Comparison of ENCODE assay signal across 18 mouse cellular contexts in genomic region chr17:80796386-80796785, GRCm38 (mm10).
DNase-seq lines count a peak whose midpoint lies in the region; ATAC-seq and TF ChIP-seq lines count a peak whose summit lies in the region.
"Had no signal": no experiment of that assay in that cellular context is flagged by ENCODE, and none has a peak within 500 bp of the region (broad histone marks: within the 10 kb centered on the region; RNA-seq: fewer than 3 reads in every experiment).

No protein-coding gene starts in this region.

- intact Hi-C loops in heart, postnatal 14 days (cut with DNase I) = loop anchor here (5.0 kb wide), 1 partner anchor 69 kb away; the partner anchor contains the start of gene Map4k3

- WGBS in midbrain, embryonic 11.5 days = 84% methylated on average over 8 of the region's 8 CpGs
- 87% methylated on average over 8 of the region's 8 CpGs for WGBS in midbrain, embryonic 15.5 days

- no peak overlapping the region for H3K4me2 ChIP-seq in midbrain, embryonic 11.5 days
- H3K4me2 ChIP-seq in midbrain, embryonic 15.5 days = no peak overlapping the region
- H3K4me2 ChIP-seq: embryonic facial prominence, embryonic 12.5 days; forebrain, embryonic 13.5 days; forebrain, embryonic 15.5 days had no signal

- DNase-seq in heart, adult 11 months = peak; percentile 74
- DNase-seq in heart, postnatal 14 days = no peak
- peak; percentile 71 for DNase-seq in midbrain, embryonic 11.5 days (ENCODE audit: low spot score, missing footprints)
- DNase-seq in frontal cortex, adult 2 months (ENCODE audit: extremely low spot score in 1 of 2, low spot score in 1 of 2) = no peak
- DNase-seq: adrenal gland, postnatal 10 days; adrenal gland, postnatal 25 days; B cell, adult 2 months; embryo, embryonic 11 days; forebrain, postnatal 0 days had no signal

- ATAC-seq in midbrain, embryonic 11.5 days (ENCODE audit: low FRiP score) = no peak
- no peak for ATAC-seq in midbrain, embryonic 15.5 days (replicated peaks)
- ATAC-seq: activated CD4-positive, CD25-positive, alpha-beta regulatory T cell, adult 4 months; CD4-positive, CD25-positive, alpha-beta regulatory T cell, adult 4 months; forebrain, embryonic 13.5 days; forebrain, embryonic 15.5 days; forebrain, postnatal 0 days had no signal

- no peak for TF ChIP-seq CTCF in embryonic fibroblast, embryonic 13.5 days (IDR thresholded peaks at IDR 0.05; ENCODE audit: borderline replicate concordance, insufficient read depth, low read length)

- TF ChIP-seq POLR2A in embryonic fibroblast, embryonic 13.5 days (IDR thresholded peaks at IDR 0.05; ENCODE audit: low read depth, low read length) = no peak

- no peaks in the 10 kb centered on the region for H3K27me3 ChIP-seq in midbrain, embryonic 11.5 days (ENCODE audit: control insufficient read depth, insufficient read depth, low read length)
- no peaks in the 10 kb centered on the region for H3K27me3 ChIP-seq in midbrain, embryonic 15.5 days (replicated peaks)
- H3K27me3 ChIP-seq: embryonic facial prominence, embryonic 12.5 days; forebrain, embryonic 13.5 days; forebrain, embryonic 15.5 days; Patski had no signal

- no peaks in the 10 kb centered on the region for H3K4me1 ChIP-seq in midbrain, embryonic 11.5 days (ENCODE audit: control insufficient read depth, insufficient read depth, low read length)
- H3K4me1 ChIP-seq in midbrain, embryonic 15.5 days = peaks cover under 1% of the 10 kb centered on the region
- peaks cover 7% of the 10 kb centered on the region; the same call in 1 of the 2 replicates for H3K4me1 ChIP-seq in embryonic fibroblast, embryonic 13.5 days (ENCODE audit: control insufficient read depth, insufficient read depth, low read length)

- H3K36me3 ChIP-seq in midbrain, embryonic 11.5 days (ENCODE audit: control insufficient read depth, insufficient read depth, low read length) = no peaks in the 10 kb centered on the region
- no peaks in the 10 kb centered on the region for H3K36me3 ChIP-seq in midbrain, embryonic 15.5 days (replicated peaks)
- H3K36me3 ChIP-seq: embryonic facial prominence, embryonic 12.5 days; forebrain, embryonic 15.5 days; G1E had no signal

- no peaks in the 10 kb centered on the region for H3K9me3 ChIP-seq in midbrain, embryonic 11.5 days (ENCODE audit: control insufficient read depth, low read length)
- H3K9me3 ChIP-seq in midbrain, embryonic 15.5 days = no peaks in the 10 kb centered on the region
- H3K9me3 ChIP-seq: embryonic facial prominence, embryonic 12.5 days; forebrain, embryonic 13.5 days; forebrain, embryonic 15.5 days had no signal

- H3K9ac ChIP-seq in midbrain, embryonic 11.5 days (ENCODE audit: low read length) = no peak overlapping the region
- H3K9ac ChIP-seq in midbrain, embryonic 15.5 days = no peak overlapping the region
- H3K9ac ChIP-seq: embryonic facial prominence, embryonic 12.5 days; forebrain, embryonic 13.5 days; forebrain, embryonic 15.5 days; forebrain, postnatal 0 days had no signal

- no peak overlapping the region for H3K4me3 ChIP-seq in midbrain, embryonic 11.5 days (ENCODE audit: low read depth, low read length)
- no peak overlapping the region for H3K4me3 ChIP-seq in midbrain, embryonic 15.5 days
- no peak overlapping the region for H3K4me3 ChIP-seq in embryonic fibroblast, embryonic 13.5 days (ENCODE audit: insufficient read depth, low read length)
- H3K4me3 ChIP-seq: embryonic facial prominence, embryonic 12.5 days; forebrain, embryonic 13.5 days; forebrain, embryonic 15.5 days had no signal

- H3K27ac ChIP-seq in midbrain, embryonic 11.5 days (ENCODE audit: low read depth, low read length) = no peak overlapping the region
- no peak overlapping the region for H3K27ac ChIP-seq in midbrain, embryonic 15.5 days
- H3K27ac ChIP-seq in embryonic fibroblast, embryonic 13.5 days (ENCODE audit: insufficient read depth, low read length) = peak overlapping the region; percentile 93
- H3K27ac ChIP-seq: embryonic facial prominence, embryonic 12.5 days; forebrain, embryonic 13.5 days; forebrain, embryonic 15.5 days had no signal

Comparison
In these comparisons a context has a peak if more than half of its experiments do, and no peak if none do; other contexts are left out.
1. DNase-seq: peak in heart, adult 11 months (single experiment) and midbrain, embryonic 11.5 days (single experiment); none in heart, postnatal 14 days (0 of 2) and frontal cortex, adult 2 months (0 of 2).